Mouse (Mus musculus): ENCODE results near the gene Tmem203. TPM values are rescaled to one million over a fixed set of nuclear protein-coding genes. Genes with fewer than 3 reads are reported as not detected.
"Not testable (repeated sequence)": the region's sequence is repeated elsewhere in the genome, so short reads cannot be mapped to it uniquely, and the experiment has no call there.

Gene Tmem203
- polyA plus RNA-seq, 2 experiments = 8.8 TPM

GRCm38 (mm10) chr2:25256443-25257109, 1.3 kb downstream of the Tmem203 start:
- DNase-seq (ENCODE audit: low read depth in 3 of 3, low spot score in 3 of 3) = peak; percentile 41 to 64 (median 55)
- Histone ChIP-seq H3K4me3 (ENCODE audit: insufficient read depth in 1 of 2, low read depth in 2 of 2, low read length in 2 of 2) (peak overlapping the region; percentile 81 to 92), H3K4me2 (ENCODE audit: low read depth) (peak overlapping the region; percentile 87), H3K4me1 (replicated peaks; ENCODE audit: control insufficient read depth in 2 of 2, insufficient read depth in 2 of 2, low read length in 1 of 2) (peaks cover 6 to 10% of the 10 kb centered on the region in 2 experiments), H3K9ac (replicated peaks) (peak overlapping the region; percentile 82; the same call in 1 of the 2 replicates)
- H3K27me3 ChIP-seq (ENCODE audit: control insufficient read depth, insufficient read depth, low read length); H3K9me3 ChIP-seq (ENCODE audit: control insufficient read depth, low read length); H3K27ac ChIP-seq; ATAC-seq (ENCODE audit: insufficient read depth); H3K36me3 ChIP-seq (replicated peaks; ENCODE audit: control insufficient read depth, insufficient read depth, low read depth): not testable (repeated sequence)
- 27% methylated on average over 10 of the region's 12 CpGs for WGBS (ENCODE audit: insufficient replicate concordance)
- peak; percentile 58 for TF ChIP-seq CTCF (IDR thresholded peaks at IDR 0.05; ENCODE audit: low read depth)

DNA sequence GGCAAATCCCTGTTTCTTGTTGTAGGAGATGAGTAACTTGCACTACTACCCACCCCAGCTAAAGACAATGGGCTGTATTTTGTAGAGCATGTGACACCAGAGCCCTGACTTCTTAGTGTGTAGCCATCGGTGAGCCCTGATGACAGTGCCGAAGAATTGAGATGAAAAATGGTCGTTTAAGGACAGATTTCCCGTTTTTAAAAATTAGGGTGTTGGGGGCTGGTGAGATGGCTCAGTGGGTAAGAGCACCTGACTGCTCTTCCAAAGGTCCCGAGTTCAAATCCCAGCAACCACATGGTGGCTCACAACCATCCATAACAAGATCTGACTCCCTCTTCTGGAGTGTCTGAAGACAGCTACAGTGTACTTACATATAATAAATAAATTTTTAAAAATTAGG, 2.0 kb downstream of the Tmem203 start:
- not testable (repeated sequence) for H3K27ac ChIP-seq; H3K9ac ChIP-seq (replicated peaks); ATAC-seq (ENCODE audit: insufficient read depth); H3K36me3 ChIP-seq (replicated peaks; ENCODE audit: control insufficient read depth, insufficient read depth, low read depth); H3K4me2 ChIP-seq (ENCODE audit: low read depth); H3K4me3 ChIP-seq (ENCODE audit: insufficient read depth in 1 of 2, low read depth in 2 of 2, low read length in 2 of 2); DNase-seq (ENCODE audit: low read depth in 3 of 3, low spot score in 3 of 3); H3K27me3 ChIP-seq (ENCODE audit: control insufficient read depth, insufficient read depth, low read length); H3K9me3 ChIP-seq (ENCODE audit: control insufficient read depth, low read length)
- 69% methylated on average over 5 of the region's 5 CpGs for WGBS (ENCODE audit: insufficient replicate concordance)
- peaks cover 6 to 16% of the 10 kb centered on the region in 2 experiments for H3K4me1 ChIP-seq (replicated peaks; ENCODE audit: control insufficient read depth in 2 of 2, insufficient read depth in 2 of 2, low read length in 1 of 2)

DNA sequence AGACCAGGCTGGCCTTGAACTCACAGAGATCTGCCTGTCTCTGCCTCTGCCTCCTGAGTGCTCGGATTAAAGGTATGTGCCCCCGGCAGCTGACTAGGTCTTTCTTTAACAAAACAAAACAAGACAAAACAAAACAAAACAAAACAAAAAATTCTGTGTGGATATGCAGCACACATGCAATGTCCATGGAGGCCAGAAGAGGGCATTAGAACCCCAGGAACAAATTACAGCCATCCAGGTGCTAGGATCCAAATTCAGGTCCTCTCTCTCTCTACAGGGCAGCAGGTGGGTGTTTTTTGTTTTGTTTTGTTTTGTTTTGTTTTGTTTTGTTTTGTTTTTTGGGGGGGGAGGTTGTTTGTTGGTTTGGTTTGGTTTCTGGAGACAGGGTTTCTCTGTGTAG, 3.6 kb downstream of the Tmem203 start:
- ATAC-seq (ENCODE audit: insufficient read depth) (no peak), DNase-seq (ENCODE audit: low read depth in 3 of 3, low spot score in 3 of 3) (no peak)
- TF ChIP-seq CTCF (IDR thresholded peaks at IDR 0.05; ENCODE audit: low read depth) (peak; percentile 72), EP300 (IDR thresholded peaks at IDR 0.05; ENCODE audit: low read depth) (0 out of 2 replicates have a peak, but pooled peaks have one; percentile 10)
- WGBS (ENCODE audit: insufficient replicate concordance) = 29% methylated on average over 2 of the region's 2 CpGs
- H3K4me1 ChIP-seq (replicated peaks; ENCODE audit: control insufficient read depth in 2 of 2, insufficient read depth in 2 of 2, low read length in 1 of 2) = peaks cover 6 to 16% of the 10 kb centered on the region in 2 experiments
- H3K9ac ChIP-seq (replicated peaks) = no peak overlapping the region
- H3K4me2 ChIP-seq (ENCODE audit: low read depth) = no peak overlapping the region
- no peak overlapping the region for H3K27ac ChIP-seq
- H3K36me3 ChIP-seq (replicated peaks; ENCODE audit: control insufficient read depth, insufficient read depth, low read depth) = no peaks in the 10 kb centered on the region
- H3K27me3 ChIP-seq (ENCODE audit: control insufficient read depth, insufficient read depth, low read length) = no peaks in the 10 kb centered on the region
- no peaks in the 10 kb centered on the region for H3K9me3 ChIP-seq (ENCODE audit: control insufficient read depth, low read length)
- H3K4me3 ChIP-seq (ENCODE audit: insufficient read depth in 1 of 2, low read depth in 2 of 2, low read length in 2 of 2) = no peak overlapping the region

DNA sequence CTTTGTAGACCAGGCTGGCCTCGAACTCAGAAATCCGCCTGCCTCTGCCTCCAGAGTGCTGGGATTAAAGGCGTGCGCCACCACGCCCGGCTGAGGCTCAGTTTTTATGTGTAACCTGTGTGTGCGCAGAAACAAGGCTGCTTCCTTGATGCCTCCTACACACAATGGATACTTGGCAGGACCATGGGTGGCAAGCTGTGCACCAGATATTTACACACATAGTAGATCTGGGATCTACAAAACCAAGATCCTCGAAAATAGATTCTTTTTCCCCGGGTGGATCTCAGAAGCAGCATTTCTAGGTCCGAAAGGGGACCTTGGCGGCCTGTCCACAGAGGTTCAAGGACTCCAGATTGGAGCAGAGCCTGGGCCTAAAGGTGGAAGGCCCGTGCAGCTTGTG, 6.6 kb downstream of the Tmem203 start:
- Histone ChIP-seq H3K9me3 (ENCODE audit: control insufficient read depth, low read length) (no peaks in the 10 kb centered on the region), H3K4me2 (ENCODE audit: low read depth) (peak overlapping the region; percentile 99), H3K9ac (replicated peaks) (peak overlapping the region; percentile 60), H3K4me3 (ENCODE audit: insufficient read depth in 1 of 2, low read depth in 2 of 2, low read length in 2 of 2) (peak overlapping the region; percentile 80 to 81), H3K27ac (peak overlapping the region; percentile 43; the same call in 1 of the 2 replicates), H3K4me1 (replicated peaks; ENCODE audit: control insufficient read depth in 2 of 2, insufficient read depth in 2 of 2, low read length in 1 of 2) (peaks cover 10 to 28% of the 10 kb centered on the region in 2 experiments), H3K36me3 (replicated peaks; ENCODE audit: control insufficient read depth, insufficient read depth, low read depth) (no peaks in the 10 kb centered on the region), H3K27me3 (ENCODE audit: control insufficient read depth, insufficient read depth, low read length) (no peaks in the 10 kb centered on the region)
- DNase-seq (ENCODE audit: low read depth in 3 of 3, low spot score in 3 of 3) (no peak), ATAC-seq (ENCODE audit: insufficient read depth) (peak; percentile 5)
- WGBS (ENCODE audit: insufficient replicate concordance) = 36% methylated on average over 12 of the region's 12 CpGs
- TF ChIP-seq CTCF (IDR thresholded peaks at IDR 0.05; ENCODE audit: low read depth) = no peak
- TF ChIP-seq EP300 (IDR thresholded peaks at IDR 0.05; ENCODE audit: low read depth) = no peak

GRCm38 (mm10) chr2:25262291-25262767, 7.1 kb downstream of the Tmem203 start, which contains the start of gene Tprn:
TSS of gene Tprn (plus strand) at chr2:25262618.
- H3K4me3 ChIP-seq (ENCODE audit: insufficient read depth in 1 of 2, low read depth in 2 of 2, low read length in 2 of 2) = peak within 1 kb of the TSS; percentile 80 to 81
- H3K36me3 ChIP-seq (replicated peaks; ENCODE audit: control insufficient read depth, insufficient read depth, low read depth) = no peaks in the 10 kb centered on the region
- ATAC-seq (ENCODE audit: insufficient read depth) (peak; percentile 100), DNase-seq (ENCODE audit: low read depth in 3 of 3, low spot score in 3 of 3) (peak; percentile 97 to 98 (median 97))
- WGBS (ENCODE audit: insufficient replicate concordance) = 0% methylated on average over 39 of the region's 39 CpGs
- peaks cover 12 to 32% of the 10 kb centered on the region in 2 experiments for H3K4me1 ChIP-seq (replicated peaks; ENCODE audit: control insufficient read depth in 2 of 2, insufficient read depth in 2 of 2, low read length in 1 of 2)
- TF ChIP-seq EP300 (IDR thresholded peaks at IDR 0.05; ENCODE audit: low read depth) = no peak
- peak within 1 kb of the TSS; percentile 76 for H3K9ac ChIP-seq (replicated peaks)
- H3K27ac ChIP-seq = peak within 1 kb of the TSS; percentile 43; the same call in 1 of the 2 replicates
- no peaks in the 10 kb centered on the region for H3K9me3 ChIP-seq (ENCODE audit: control insufficient read depth, low read length)
- no peaks in the 10 kb centered on the region for H3K27me3 ChIP-seq (ENCODE audit: control insufficient read depth, insufficient read depth, low read length)
- peak within 1 kb of the TSS; percentile 99 for H3K4me2 ChIP-seq (ENCODE audit: low read depth)

All from liver, embryonic 14.5 days (tissue).